Mouse (Mus musculus) hindbrain, embryonic 13.5 days (tissue): Measurements from ENCODE around the gene Nim1k. TPM values are rescaled to one million over a fixed set of nuclear protein-coding genes. Genes with fewer than 3 reads are reported as not detected.

Experiments
- ATAC-seq: fragments of 200-750 bp; cut with Nextera tagmentation; 2 replicates; pipeline ENCODE4 v1.8.0; 2017; ENCODE audit warnings: moderate TSS enrichment; ENCODE audit not compliant: low FRiP score
- H3K27ac ChIP-seq: fragments of 300-500 bp; sonication (generic); 2 replicates; pipeline ENCODE4 v1.5.1; 2015; ENCODE audit warnings: inconsistent platforms, mild to moderate bottlenecking, moderate library complexity
- H3K27me3 ChIP-seq: fragments of 300-500 bp; sonication (generic); 2 replicates; pipeline ENCODE4 v1.6.1; 2015; ENCODE audit warnings: mild to moderate bottlenecking, inconsistent platforms
- H3K36me3 ChIP-seq: fragments of 300-500 bp; sonication (generic); 2 replicates; pipeline ENCODE4 v1.6.1; 2015; ENCODE audit warnings: mild to moderate bottlenecking, inconsistent platforms
- H3K4me1 ChIP-seq: fragments of 300-500 bp; sonication (generic); replicated peaks from 2 replicates; pipeline ENCODE4 v1.6.1; 2015; ENCODE audit warnings: inconsistent platforms
- H3K4me2 ChIP-seq: fragments of 300-500 bp; sonication (generic); 2 replicates; pipeline ENCODE4 v1.6.1; 2015; ENCODE audit warnings: inconsistent platforms, mild to moderate bottlenecking, moderate library complexity
- H3K4me3 ChIP-seq: fragments of 300-500 bp; sonication (generic); 2 replicates; pipeline ENCODE4 v1.5.1; 2015; ENCODE audit warnings: mild to moderate bottlenecking, inconsistent platforms
- H3K9ac ChIP-seq: fragments of 300-500 bp; sonication (generic); 2 replicates; pipeline ENCODE4 v1.6.1; 2015; ENCODE audit warnings: mild to moderate bottlenecking, inconsistent platforms
- H3K9me3 ChIP-seq: fragments of 300-500 bp; sonication (generic); 2 replicates; pipeline ENCODE4 v1.6.1; 2016; ENCODE audit warnings: inconsistent platforms
- WGBS: fragments of 180-500 bp; shearing (Covaris S2); methylation state at CpG from one replicate; pipeline ENCODE4 v1.1.7; 2015; 5-methylcytosine and 5-hydroxymethylcytosine counted together
- polyA plus RNA-seq: library from polyadenylated mRNA; unstranded; fragments of >200 nt; fragmentation: Nextera tagmentation; extraction: Ambion mirVana; gene quantifications from 2 replicates; pipeline ENCODE4 v1.2.1, GENCODE M21; 2015

Gene Nim1k
- 3.0 and 3.7 TPM in 2 replicates for polyA plus RNA-seq

DNA sequence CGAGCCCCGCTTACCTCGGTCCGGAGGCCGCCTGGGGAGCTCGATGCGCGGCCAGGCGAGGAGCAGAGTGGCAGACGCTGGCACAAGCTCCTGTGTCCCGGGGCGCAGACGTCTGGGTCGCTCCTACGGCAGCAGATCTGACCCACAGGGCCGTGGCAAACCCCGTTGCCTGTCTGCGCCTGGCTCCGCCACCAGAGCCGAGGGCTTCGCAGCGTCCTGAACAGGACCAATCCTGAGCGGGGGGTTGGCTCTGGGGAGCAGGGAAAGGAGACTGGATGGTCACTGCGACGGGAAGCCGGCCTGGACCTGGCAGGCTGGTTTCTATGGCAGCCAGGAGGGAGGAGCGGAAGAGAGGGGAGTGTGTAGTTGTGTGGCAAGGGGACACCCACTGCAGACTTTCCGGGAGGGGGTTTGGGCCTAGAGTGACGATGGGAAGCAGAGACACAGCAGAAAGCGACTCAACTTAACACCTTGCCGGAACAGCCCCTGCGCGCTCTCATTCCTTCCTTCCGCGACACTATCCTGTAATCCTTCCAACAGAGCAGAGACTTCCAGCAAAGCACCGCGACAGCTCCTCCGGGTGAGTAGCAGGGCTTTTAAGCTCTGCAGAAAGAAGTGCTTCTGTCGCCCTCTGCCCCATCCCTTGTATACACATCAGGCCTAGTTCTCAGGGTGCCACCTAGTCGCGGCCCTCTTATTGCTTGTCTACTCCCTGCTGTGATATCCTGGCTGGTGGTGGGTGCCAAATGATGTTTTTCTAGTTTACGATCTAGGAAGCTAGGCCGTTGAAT is at the start of gene Nim1k:
Gene Nim1k, minus strand, starts transcription at position 202 of the 791 bp plus-strand sequence.
- Histone ChIP-seq H3K27me3 (no peaks in the 10 kb centered on the region), H3K36me3 (peaks cover 2% of the 10 kb centered on the region), H3K9ac (peak within 1 kb of the TSS; percentile 86), H3K4me2 (peak within 1 kb of the TSS; percentile 92), H3K27ac (peak within 1 kb of the TSS; percentile 78), H3K9me3 (no peaks in the 10 kb centered on the region), H3K4me1 (peaks cover 22% of the 10 kb centered on the region), H3K4me3 (peak within 1 kb of the TSS; percentile 66)
- WGBS, result 1% methylated on average over 43 of the region's 43 CpGs
- ATAC-seq, result peak; percentile 92

DNA sequence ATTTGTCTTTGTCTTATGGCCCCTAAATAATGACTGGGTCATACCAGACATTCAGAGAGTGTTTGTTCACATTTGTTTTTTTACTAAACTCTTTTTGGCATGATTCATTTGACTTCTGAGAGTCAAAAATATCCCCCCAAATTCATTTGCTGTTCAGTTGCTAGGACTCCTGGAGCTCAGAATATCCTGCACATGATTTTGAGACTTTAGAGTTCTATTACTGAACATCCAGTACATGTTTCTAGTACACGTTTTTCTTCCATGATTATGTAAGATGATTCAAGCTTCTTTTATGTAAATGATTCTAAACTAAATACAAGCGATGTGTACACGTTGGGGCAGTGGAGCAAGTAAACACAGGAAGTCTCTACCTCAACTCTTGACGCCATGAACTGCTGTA is 42.0 kb upstream of the Nim1k start:
- 75% methylated on average over 4 of the region's 4 CpGs for WGBS
- Histone ChIP-seq H3K36me3 (no peaks in the 10 kb centered on the region), H3K27me3 (no peaks in the 10 kb centered on the region), H3K4me1 (no peaks in the 10 kb centered on the region), H3K9ac (no peak overlapping the region), H3K9me3 (no peaks in the 10 kb centered on the region), H3K4me2 (no peak overlapping the region), H3K4me3 (no peak overlapping the region), H3K27ac (no peak overlapping the region)
- ATAC-seq, result no peak

- Histone ChIP-seq H3K4me1 (peaks cover 18% of the 10 kb centered on the region), H3K9me3 (no peaks in the 10 kb centered on the region), H3K36me3 (peaks cover 2% of the 10 kb centered on the region; the same call in 1 of the 2 replicates), H3K4me3 (no peak overlapping the region), H3K27me3 (no peaks in the 10 kb centered on the region), H3K4me2 (no peak overlapping the region), H3K27ac (no peak overlapping the region), H3K9ac (no peak overlapping the region)
- 83% methylated on average over 5 of the region's 5 CpGs for WGBS
- no peak for ATAC-seq
Measured at GRCm38 (mm10) chr13:119792791-119793404, 37.2 kb upstream of the Nim1k start.

DNA sequence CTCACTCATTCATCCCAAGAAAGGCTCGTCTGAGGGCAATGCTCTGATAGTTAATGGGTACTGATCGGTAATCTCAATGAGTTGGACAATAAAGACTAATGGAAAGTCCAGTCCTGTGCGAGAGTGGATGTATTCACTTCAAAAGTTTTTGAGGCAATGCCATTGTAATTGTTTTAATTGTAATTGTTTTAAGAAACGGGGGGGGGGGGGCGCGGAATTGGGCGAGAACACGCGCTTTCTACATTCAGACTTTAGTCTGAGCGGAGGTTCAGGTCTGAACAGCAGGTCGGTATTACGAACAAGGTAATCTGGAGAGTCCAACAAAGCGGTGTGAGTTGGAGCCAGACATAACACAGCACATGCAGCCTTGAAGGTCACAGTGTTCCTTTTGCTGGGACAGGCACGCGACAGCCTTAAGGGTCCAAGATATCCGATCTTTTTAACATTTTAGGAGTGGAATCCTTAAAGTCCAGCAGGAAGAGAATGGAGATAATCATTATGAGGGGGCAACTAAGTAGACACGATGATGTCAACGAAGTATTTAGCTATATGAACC is 36.0 kb upstream of the Nim1k start:
- Histone ChIP-seq H3K36me3 (peaks cover 11% of the 10 kb centered on the region), H3K4me2 (peak overlapping the region; percentile 70), H3K27me3 (no peaks in the 10 kb centered on the region), H3K27ac (peak overlapping the region; percentile 98), H3K9ac (peak overlapping the region; percentile 97), H3K4me3 (peak overlapping the region; percentile 82), H3K4me1 (peaks cover 22% of the 10 kb centered on the region), H3K9me3 (no peaks in the 10 kb centered on the region)
- WGBS, result 3% methylated on average over 18 of the region's 18 CpGs
- no peak for ATAC-seq

DNA sequence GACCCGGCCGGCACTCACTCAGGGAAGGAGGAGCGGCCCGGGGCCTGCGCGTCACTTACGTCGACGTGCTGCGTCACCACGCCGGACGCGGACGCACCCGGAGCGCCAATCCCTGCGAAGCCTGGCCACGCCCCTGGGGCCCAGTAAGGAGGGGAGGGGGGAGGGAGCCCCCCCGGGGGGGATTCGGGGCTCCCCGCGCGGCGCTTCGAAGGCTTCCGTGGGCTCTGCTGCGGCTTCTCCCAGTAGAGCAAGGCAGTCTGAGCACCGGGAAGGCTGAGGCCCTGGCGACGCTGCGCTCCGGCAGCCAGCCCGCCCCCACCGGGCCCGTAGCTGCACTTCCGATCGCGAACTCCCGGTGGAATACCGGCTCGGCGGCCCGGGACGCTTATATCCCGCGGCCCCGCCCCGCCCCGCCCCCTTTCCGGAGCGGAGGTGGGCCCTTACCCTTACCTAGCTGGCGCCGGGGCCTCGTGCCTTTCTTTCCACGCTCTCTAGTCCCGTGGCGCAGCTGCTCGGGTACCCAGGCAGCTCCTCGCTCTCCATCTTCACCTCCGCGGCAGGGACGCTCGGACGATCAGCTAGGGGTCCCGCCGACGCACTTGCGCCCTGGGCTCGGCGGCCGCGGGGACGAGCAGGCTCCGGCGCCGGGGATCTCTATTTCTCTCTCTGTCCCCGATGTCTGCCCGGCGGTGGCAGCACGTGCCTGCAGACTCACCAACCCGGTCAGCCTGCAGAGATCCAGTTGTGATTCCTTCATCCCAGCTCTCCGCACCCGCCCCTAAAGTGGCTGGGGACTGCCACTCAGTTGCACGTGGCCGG is 35.3 kb upstream of the Nim1k start, which contains the start of gene Zfp131:
Gene Zfp131, minus strand, starts transcription at position 129 of the 819 bp plus-strand sequence.
- Histone ChIP-seq H3K9me3 (no peaks in the 10 kb centered on the region), H3K4me2 (peak within 1 kb of the TSS; percentile 70), H3K27me3 (no peaks in the 10 kb centered on the region), H3K4me3 (peak within 1 kb of the TSS; percentile 82), H3K36me3 (peaks cover 13% of the 10 kb centered on the region), H3K9ac (peak within 1 kb of the TSS; percentile 97), H3K4me1 (peaks cover 23% of the 10 kb centered on the region), H3K27ac (peak within 1 kb of the TSS; percentile 98)
- under 1% methylated on average over 67 of the region's 86 CpGs for WGBS
- peak; percentile 96 for ATAC-seq

DNA sequence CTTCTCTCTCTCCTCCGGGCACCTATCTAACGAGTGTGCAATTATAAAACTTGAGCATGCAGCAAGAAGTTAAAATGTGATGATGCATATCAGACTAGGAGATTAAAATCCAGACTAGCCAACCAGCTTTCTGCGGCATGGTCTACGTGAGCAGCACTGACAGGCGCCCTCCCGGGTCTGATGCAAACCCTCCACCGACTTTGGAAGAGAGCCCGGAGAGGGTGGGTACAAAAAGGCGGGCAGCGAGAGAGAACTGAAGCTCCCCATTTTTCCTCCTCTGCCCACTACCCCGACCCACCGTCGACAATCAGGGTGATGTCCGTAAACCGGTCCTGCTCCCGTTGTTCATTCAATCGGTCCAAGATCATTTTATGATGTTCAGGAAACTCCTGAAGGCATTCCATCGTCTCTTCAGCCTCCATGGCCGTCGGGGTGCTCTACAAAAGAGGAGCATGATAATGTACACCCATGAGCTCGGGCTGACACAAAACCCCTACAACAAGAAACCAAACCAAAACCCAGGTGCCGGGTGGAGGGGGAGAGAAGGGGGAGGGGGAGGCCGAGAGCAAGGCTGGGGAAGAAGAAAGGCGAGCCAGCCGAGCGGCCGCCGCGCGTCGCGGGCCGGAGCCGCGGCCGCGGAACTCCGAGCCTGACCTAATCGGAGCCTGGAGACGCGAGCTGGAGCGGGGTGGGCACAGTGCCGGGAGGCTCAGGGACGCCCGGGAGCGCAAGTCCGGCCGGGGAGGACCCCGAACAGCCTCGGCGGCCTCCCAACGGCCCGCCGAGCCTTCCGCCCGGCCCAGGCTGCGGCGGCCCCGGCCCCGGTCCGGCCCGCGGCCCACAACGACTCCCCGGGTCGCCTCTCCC is 34.4 kb upstream of the Nim1k start:
- Histone ChIP-seq H3K27me3 (no peaks in the 10 kb centered on the region), H3K4me1 (peaks cover 23% of the 10 kb centered on the region), H3K9ac (peak overlapping the region; percentile 97), H3K4me2 (peak overlapping the region; percentile 57), H3K27ac (peak overlapping the region; percentile 98), H3K36me3 (peaks cover 19% of the 10 kb centered on the region), H3K4me3 (peak overlapping the region; percentile 82), H3K9me3 (no peaks in the 10 kb centered on the region)
- WGBS, result 1% methylated on average over 42 of the region's 66 CpGs
- peak; percentile 74 for ATAC-seq

GRCm38 (mm10) chr13:119783581-119783980 is 27.9 kb upstream of the Nim1k start:
- Histone ChIP-seq H3K9me3 (no peaks in the 10 kb centered on the region), H3K4me1 (peaks cover 7% of the 10 kb centered on the region), H3K27ac (no peak overlapping the region), H3K36me3 (peaks cover 67% of the 10 kb centered on the region), H3K4me3 (no peak overlapping the region), H3K4me2 (no peak overlapping the region), H3K27me3 (no peaks in the 10 kb centered on the region), H3K9ac (no peak overlapping the region)
- no peak for ATAC-seq
- 90% methylated on average over 4 of the region's 4 CpGs for WGBS

DNA sequence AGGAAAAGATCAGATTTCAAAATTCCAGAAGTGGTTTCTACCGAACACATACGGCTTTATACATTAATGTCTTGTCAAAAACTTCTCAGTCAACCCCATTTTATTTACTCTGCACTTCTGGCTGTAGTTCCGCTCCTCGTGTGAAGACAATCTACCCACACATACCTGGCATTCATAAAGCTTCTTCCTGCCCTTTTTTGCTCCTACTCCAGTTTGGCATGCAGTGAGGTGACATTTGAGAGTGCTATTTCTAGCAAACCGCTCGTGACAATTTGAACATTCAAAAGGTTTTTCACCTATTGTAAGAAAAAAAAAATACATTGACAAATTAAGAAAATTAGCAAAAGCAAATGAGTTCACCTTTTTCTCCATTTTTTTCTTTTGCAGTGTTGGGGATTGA is 12.9 kb upstream of the Nim1k start:
- WGBS, result 89% methylated on average over 6 of the region's 6 CpGs
- no peaks in the 10 kb centered on the region for H3K9me3 ChIP-seq

GRCm38 (mm10) chr13:119766480-119766879 is 10.8 kb upstream of the Nim1k start:
- Histone ChIP-seq H3K27me3 (no peaks in the 10 kb centered on the region), H3K36me3 (peaks cover 73% of the 10 kb centered on the region), H3K4me3 (no peak overlapping the region), H3K27ac (no peak overlapping the region), H3K9me3 (no peaks in the 10 kb centered on the region), H3K9ac (no peak overlapping the region), H3K4me2 (no peak overlapping the region), H3K4me1 (no peaks in the 10 kb centered on the region)
- 96% methylated on average over 7 of the region's 7 CpGs for WGBS
- no peak for ATAC-seq

More for the DNA sequence above, 12.9 kb upstream of the Nim1k start:
- no peak overlapping the region for H3K27ac ChIP-seq
- no peak for ATAC-seq
- no peaks in the 10 kb centered on the region for H3K27me3 ChIP-seq
- no peak overlapping the region for H3K4me2 ChIP-seq
- no peaks in the 10 kb centered on the region for H3K4me1 ChIP-seq
- H3K9ac ChIP-seq, result no peak overlapping the region
- H3K36me3 ChIP-seq, result peaks cover 82% of the 10 kb centered on the region
- no peak overlapping the region for H3K4me3 ChIP-seq

GRCm38 (mm10) chr13:119756831-119757230 is 1.1 kb upstream of the Nim1k start:
- Histone ChIP-seq H3K4me1 (peaks cover 22% of the 10 kb centered on the region), H3K9ac (no peak overlapping the region), H3K4me2 (peak overlapping the region; percentile 92), H3K27me3 (no peaks in the 10 kb centered on the region), H3K27ac (no peak overlapping the region), H3K4me3 (no peak overlapping the region), H3K9me3 (no peaks in the 10 kb centered on the region), H3K36me3 (peaks cover 9% of the 10 kb centered on the region)
- 40% methylated on average over 5 of the region's 5 CpGs for WGBS
- no peak for ATAC-seq

DNA sequence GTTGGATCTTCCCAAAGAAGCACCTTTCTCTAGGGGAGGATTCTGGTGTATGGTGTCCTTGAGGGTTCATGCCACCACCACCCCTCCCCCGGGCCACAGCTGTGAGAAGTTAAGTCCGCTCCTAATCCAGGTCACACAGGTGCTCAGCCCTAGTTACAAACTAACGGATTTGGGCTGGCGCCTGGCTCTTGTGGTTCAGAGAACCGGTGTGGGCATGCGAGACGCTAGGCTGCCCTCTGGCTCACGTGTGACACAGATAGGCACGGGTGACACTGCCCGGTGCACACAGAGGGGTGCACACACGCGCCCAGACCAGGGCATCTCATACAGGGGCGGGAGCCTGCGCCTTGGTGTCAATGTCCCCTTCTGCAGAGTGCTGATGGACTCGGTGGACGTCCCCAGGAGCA is 538 bp downstream of the Nim1k start:
- ATAC-seq, result peak; percentile 72
- Histone ChIP-seq H3K27ac (peak overlapping the region; percentile 78), H3K4me2 (peak overlapping the region; percentile 92), H3K36me3 (no peaks in the 10 kb centered on the region), H3K9me3 (no peaks in the 10 kb centered on the region), H3K4me1 (peaks cover 22% of the 10 kb centered on the region), H3K9ac (peak overlapping the region; percentile 86), H3K27me3 (no peaks in the 10 kb centered on the region), H3K4me3 (peak overlapping the region; percentile 66)
- 1% methylated on average over 16 of the region's 16 CpGs for WGBS
